Mouse (Mus musculus) kidney, adult 8-10 months (tissue): ENCODE results near the gene Hepacam.

Experiments
- DNase-seq, 2 experiments: peaks; one replicate each; pipeline ENCODE4 v3.0.0; 2022

Gene Hepacam

GRCm38 (mm10) chr9:37384284-37385182 lies 17.4 kb downstream of the Hepacam start:
- DNase-seq = no peak

GRCm38 (mm10) chr9:37390891-37391290 lies 23.7 kb downstream of the Hepacam start:
- no peak for DNase-seq

GRCm38 (mm10) chr9:37392071-37392470 lies 24.9 kb downstream of the Hepacam start:
- no peak for DNase-seq

GRCm38 (mm10) chr9:37393482-37394131 lies 26.5 kb downstream of the Hepacam start:
- DNase-seq = no peak

GRCm38 (mm10) chr9:37400585-37400984 lies 33.4 kb downstream of the Hepacam start:
- DNase-seq = peak; percentile 50 to 67

- peak; percentile 40 to 60 for DNase-seq
These were observed 34.7 kb downstream of the Hepacam start, which contains the start of gene Robo4 for GRCm38 (mm10) chr9:37401802-37402201. TSS of gene Robo4 (plus strand) at chr9:37401897.

- DNase-seq = no peak
These were observed 35.4 kb downstream of the Hepacam start for GRCm38 (mm10) chr9:37402501-37402900.

- DNase-seq = no peak
These were observed 35.9 kb downstream of the Hepacam start for GRCm38 (mm10) chr9:37403011-37403410.

GRCm38 (mm10) chr9:37406372-37406771 lies 39.2 kb downstream of the Hepacam start:
- DNase-seq = no peak

- no peak for DNase-seq
These were observed 40.8 kb downstream of the Hepacam start for GRCm38 (mm10) chr9:37407850-37408502.

GRCm38 (mm10) chr9:37409698-37410445 lies 42.7 kb downstream of the Hepacam start:
- DNase-seq = peak in 1 of 2 experiments; percentile 51

GRCm38 (mm10) chr9:37412989-37413388 lies 45.8 kb downstream of the Hepacam start:
- peak in 1 of 2 experiments; percentile 30 for DNase-seq

GRCm38 (mm10) chr9:37414666-37415065 lies 47.5 kb downstream of the Hepacam start:
- no peak for DNase-seq

- no peak for DNase-seq
These were observed 51.6 kb downstream of the Hepacam start for GRCm38 (mm10) chr9:37418791-37419190.

- DNase-seq = peak; percentile 80
These were observed 53.5 kb downstream of the Hepacam start for GRCm38 (mm10) chr9:37420676-37421075.

- no peak for DNase-seq
These were observed 54.1 kb downstream of the Hepacam start for GRCm38 (mm10) chr9:37421239-37421638.

- DNase-seq = no peak
These were observed 62.2 kb downstream of the Hepacam start for GRCm38 (mm10) chr9:37429326-37429725.

GRCm38 (mm10) chr9:37430582-37430981 lies 63.4 kb downstream of the Hepacam start:
- peak; percentile 75 to 90 for DNase-seq

GRCm38 (mm10) chr9:37432026-37432666 lies 65.0 kb downstream of the Hepacam start:
- peak; percentile 76 to 83 for DNase-seq

GRCm38 (mm10) chr9:37432720-37433421 lies 65.7 kb downstream of the Hepacam start, which contains the start of gene Robo3:
TSS of gene Robo3 (minus strand) at chr9:37433246.
- no peak for DNase-seq
